Mouse (Mus musculus): ENCODE measurements around the gene Krt33b. TPM values are rescaled to one million over a fixed set of nuclear protein-coding genes. Genes with fewer than 3 reads are reported as not detected.
A peak's percentile ranks its signal among the peaks of the same experiment; 100 is the strongest.

Gene Krt33b
- polyA plus RNA-seq, 1 experiment from 2014 or later: not detected

GRCm38 (mm10) chr11:100013691-100014171, 15.9 kb downstream of the Krt33b start:
- no peak for ATAC-seq (replicated peaks; ENCODE audit: low FRiP score, low read depth)

GRCm38 (mm10) chr11:100010682-100011081, 19.0 kb downstream of the Krt33b start:
- Histone ChIP-seq H3K4me3 (replicated peaks; ENCODE audit: low read depth, low read length) (no peak overlapping the region), H3K4me1 (replicated peaks; ENCODE audit: insufficient read depth, low read length) (no peaks in the 10 kb centered on the region)

More at GRCm38 (mm10) chr11:100013691-100014171, 15.9 kb downstream of the Krt33b start:
- Histone ChIP-seq H3K9me3 (replicated peaks; ENCODE audit: low read length) (no peaks in the 10 kb centered on the region), H3K27me3 (ENCODE audit: insufficient read depth, low read length) (no peaks in the 10 kb centered on the region), H3K4me2 (ENCODE audit: low read length) (no peak overlapping the region), H3K4me1 (replicated peaks; ENCODE audit: insufficient read depth, low read length) (no peaks in the 10 kb centered on the region), H3K36me3 (ENCODE audit: insufficient read depth, low read length) (no peaks in the 10 kb centered on the region), H3K27ac (no peak overlapping the region), H3K9ac (ENCODE audit: low read depth, low read length) (no peak overlapping the region), H3K4me3 (replicated peaks; ENCODE audit: low read depth, low read length) (no peak overlapping the region)
- TF ChIP-seq CTCF (IDR thresholded peaks at IDR 0.05; ENCODE audit: low read depth): no peak
- WGBS: 60% methylated on average over 4 of the region's 4 CpGs
- DNase-seq (ENCODE audit: low spot score): no peak

GRCm38 (mm10) chr11:100008336-100008735, 21.3 kb downstream of the Krt33b start:
- H3K36me3 ChIP-seq (ENCODE audit: insufficient read depth, low read length): no peaks in the 10 kb centered on the region
- H3K4me3 ChIP-seq (replicated peaks; ENCODE audit: low read depth, low read length): no peak overlapping the region
- H3K9ac ChIP-seq (ENCODE audit: low read depth, low read length): no peak overlapping the region
- TF ChIP-seq CTCF (IDR thresholded peaks at IDR 0.05; ENCODE audit: low read depth): no peak
- no peaks in the 10 kb centered on the region for H3K27me3 ChIP-seq (ENCODE audit: insufficient read depth, low read length)
- DNase-seq (ENCODE audit: low spot score): no peak
- no peak for ATAC-seq (replicated peaks; ENCODE audit: low FRiP score, low read depth)
- H3K4me2 ChIP-seq (ENCODE audit: low read length): no peak overlapping the region
- H3K27ac ChIP-seq: no peak overlapping the region
- no peaks in the 10 kb centered on the region for H3K9me3 ChIP-seq (replicated peaks; ENCODE audit: low read length)
- no peaks in the 10 kb centered on the region for H3K4me1 ChIP-seq (replicated peaks; ENCODE audit: insufficient read depth, low read length)
- WGBS: 90% methylated on average over 5 of the region's 5 CpGs

More at GRCm38 (mm10) chr11:100010682-100011081, 19.0 kb downstream of the Krt33b start:
- no peak for ATAC-seq (replicated peaks; ENCODE audit: low FRiP score, low read depth)
- 40% methylated on average over 5 of the region's 5 CpGs for WGBS
- DNase-seq (ENCODE audit: low spot score): peak; percentile 56
- TF ChIP-seq CTCF (IDR thresholded peaks at IDR 0.05; ENCODE audit: low read depth): no peak
- Histone ChIP-seq H3K9ac (ENCODE audit: low read depth, low read length) (no peak overlapping the region), H3K36me3 (ENCODE audit: insufficient read depth, low read length) (no peaks in the 10 kb centered on the region), H3K4me2 (ENCODE audit: low read length) (no peak overlapping the region), H3K9me3 (replicated peaks; ENCODE audit: low read length) (no peaks in the 10 kb centered on the region), H3K27me3 (ENCODE audit: insufficient read depth, low read length) (no peaks in the 10 kb centered on the region), H3K27ac (no peak overlapping the region)

- ATAC-seq (replicated peaks; ENCODE audit: low FRiP score, low read depth) (no peak), DNase-seq (ENCODE audit: low spot score) (no peak)
- no peaks in the 10 kb centered on the region for H3K36me3 ChIP-seq (ENCODE audit: insufficient read depth, low read length)
- TF ChIP-seq CTCF (IDR thresholded peaks at IDR 0.05; ENCODE audit: low read depth): peak; percentile 48; the same call in 1 of the 2 replicates
- 63% methylated on average over 3 of the region's 3 CpGs for WGBS
- no peak overlapping the region for H3K4me2 ChIP-seq (ENCODE audit: low read length)
- H3K9ac ChIP-seq (ENCODE audit: low read depth, low read length): no peak overlapping the region
- no peaks in the 10 kb centered on the region for H3K27me3 ChIP-seq (ENCODE audit: insufficient read depth, low read length)
- no peak overlapping the region for H3K4me3 ChIP-seq (replicated peaks; ENCODE audit: low read depth, low read length)
- no peaks in the 10 kb centered on the region for H3K4me1 ChIP-seq (replicated peaks; ENCODE audit: insufficient read depth, low read length)
- H3K27ac ChIP-seq: no peak overlapping the region
- H3K9me3 ChIP-seq (replicated peaks; ENCODE audit: low read length): no peaks in the 10 kb centered on the region
These were observed 23.0 kb downstream of the Krt33b start for GRCm38 (mm10) chr11:100006624-100007023.

GRCm38 (mm10) chr11:100005905-100006304, 23.8 kb downstream of the Krt33b start:
- ATAC-seq (replicated peaks; ENCODE audit: low FRiP score, low read depth) (no peak), DNase-seq (ENCODE audit: low spot score) (peak; percentile 10)
- H3K36me3 ChIP-seq (ENCODE audit: insufficient read depth, low read length): no peaks in the 10 kb centered on the region
- TF ChIP-seq CTCF (IDR thresholded peaks at IDR 0.05; ENCODE audit: low read depth): no peak
- no peaks in the 10 kb centered on the region for H3K9me3 ChIP-seq (replicated peaks; ENCODE audit: low read length)
- no peaks in the 10 kb centered on the region for H3K4me1 ChIP-seq (replicated peaks; ENCODE audit: insufficient read depth, low read length)
- WGBS: 58% methylated on average over 8 of the region's 8 CpGs
- H3K9ac ChIP-seq (ENCODE audit: low read depth, low read length): no peak overlapping the region
- no peaks in the 10 kb centered on the region for H3K27me3 ChIP-seq (ENCODE audit: insufficient read depth, low read length)
- no peak overlapping the region for H3K4me2 ChIP-seq (ENCODE audit: low read length)
- no peak overlapping the region for H3K27ac ChIP-seq
- H3K4me3 ChIP-seq (replicated peaks; ENCODE audit: low read depth, low read length): no peak overlapping the region

- H3K27ac ChIP-seq: no peak overlapping the region
- WGBS: 22% methylated on average over 6 of the region's 6 CpGs
- peak; percentile 89 for TF ChIP-seq CTCF (IDR thresholded peaks at IDR 0.05; ENCODE audit: low read depth)
- no peak overlapping the region for H3K9ac ChIP-seq (ENCODE audit: low read depth, low read length)
- H3K27me3 ChIP-seq (ENCODE audit: insufficient read depth, low read length): no peaks in the 10 kb centered on the region
- H3K36me3 ChIP-seq (ENCODE audit: insufficient read depth, low read length): no peaks in the 10 kb centered on the region
- ATAC-seq (replicated peaks; ENCODE audit: low FRiP score, low read depth) (no peak), DNase-seq (ENCODE audit: low spot score) (peak; percentile 73)
- no peak overlapping the region for H3K4me3 ChIP-seq (replicated peaks; ENCODE audit: low read depth, low read length)
- H3K4me1 ChIP-seq (replicated peaks; ENCODE audit: insufficient read depth, low read length): no peaks in the 10 kb centered on the region
- no peaks in the 10 kb centered on the region for H3K9me3 ChIP-seq (replicated peaks; ENCODE audit: low read length)
- no peak overlapping the region for H3K4me2 ChIP-seq (ENCODE audit: low read length)
These were observed 24.8 kb downstream of the Krt33b start for GRCm38 (mm10) chr11:100004846-100005245.

- 94% methylated on average over 7 of the region's 7 CpGs for WGBS
- Histone ChIP-seq H3K4me3 (replicated peaks; ENCODE audit: low read depth, low read length) (no peak overlapping the region), H3K4me2 (ENCODE audit: low read length) (no peak overlapping the region), H3K36me3 (ENCODE audit: insufficient read depth, low read length) (no peaks in the 10 kb centered on the region), H3K9me3 (replicated peaks; ENCODE audit: low read length) (no peaks in the 10 kb centered on the region), H3K9ac (ENCODE audit: low read depth, low read length) (no peak overlapping the region), H3K27me3 (ENCODE audit: insufficient read depth, low read length) (no peaks in the 10 kb centered on the region), H3K4me1 (replicated peaks; ENCODE audit: insufficient read depth, low read length) (no peaks in the 10 kb centered on the region), H3K27ac (no peak overlapping the region)
- ATAC-seq (replicated peaks; ENCODE audit: low FRiP score, low read depth) (no peak), DNase-seq (ENCODE audit: low spot score) (no peak)
- no peak for TF ChIP-seq CTCF (IDR thresholded peaks at IDR 0.05; ENCODE audit: low read depth)
These were observed 30.6 kb downstream of the Krt33b start for GRCm38 (mm10) chr11:99999091-99999490.
